Comparison of ENCODE assay signal across 20 mouse cellular contexts in genomic region chr10:89682157-89682556, GRCm38 (mm10). TPM values are rescaled to one million over a fixed set of nuclear protein-coding genes. Genes with fewer than 3 reads are reported as not detected.
"Had no signal": no experiment of that assay in that cellular context is flagged by ENCODE, and none has a peak within 500 bp of the region (broad histone marks: within the 10 kb centered on the region; RNA-seq: fewer than 3 reads in every experiment).

No protein-coding gene starts in this region.

- ATAC-seq: midbrain, embryonic 16.5 days had no signal

- H3K9me3 ChIP-seq: midbrain, embryonic 10.5 days; midbrain, embryonic 12.5 days; neural tube, embryonic 13.5 days; neural tube, embryonic 15.5 days had no signal

- H3K4me3 ChIP-seq: midbrain, embryonic 10.5 days; midbrain, embryonic 12.5 days; myocyte; neural tube, embryonic 13.5 days; neural tube, embryonic 15.5 days had no signal

- H3K27ac ChIP-seq: midbrain, embryonic 10.5 days; midbrain, embryonic 12.5 days; neural tube, embryonic 13.5 days; neural tube, embryonic 15.5 days had no signal

- H3K9ac ChIP-seq: lung, embryonic 14.5 days; midbrain, embryonic 12.5 days; neural tube, embryonic 13.5 days; neural tube, embryonic 15.5 days had no signal

- H3K36me3 ChIP-seq: neural tube, embryonic 15.5 days had no signal

- H3K27me3 ChIP-seq: neural tube, embryonic 13.5 days; neural tube, embryonic 15.5 days had no signal

- H3K4me2 ChIP-seq: lung, embryonic 14.5 days; midbrain, embryonic 12.5 days; neural tube, embryonic 13.5 days; neural tube, embryonic 15.5 days had no signal

- DNase-seq: lung, adult 18-20 months; lung, embryonic 14.5 days; lung, postnatal 10 days; lung, postnatal 4 days; midbrain, embryonic 14.5 days; retina, postnatal 1 day; right cerebral cortex, adult 18-20 months; right cerebral cortex, postnatal 25 days; right cerebral cortex, postnatal 4 days; spleen, adult 18-20 months; thymus, adult 18-20 months; thymus, postnatal 14 days; thymus, postnatal 36 days had no signal

RNA-seq across cellular contexts. Expression of gene Actr6, which starts 49.9 kb away (rescaled TPM):
- polyA plus RNA-seq: small intestine, adult 2 months had no signal
